Mouse (Mus musculus) heart, adult 2 months (tissue): ENCODE measurements at regions not wholly inside any gene's neighbourhood (a gene's known extent, or its start where the extent isn't known, plus 50 kb on each side); places are given as distances from the start of the nearest gene placed in this dataset.

Source experiments
- DNase-seq, 2 experiments: peaks; one replicate each; pipeline ENCODE4 v3.0.0; 2021
- H3K27ac ChIP-seq: fragments of 200-600 bp; 2 replicates; pipeline ENCODE4 v1.8.1; 2022
- H3K27me3 ChIP-seq: fragments of 200-500 bp; 2 replicates; pipeline ENCODE4 v1.6.1; 2012; ENCODE audit warnings: mild to moderate bottlenecking, low read length, inconsistent platforms, mixed read lengths; ENCODE audit not compliant: control insufficient read depth, insufficient read depth
- H3K36me3 ChIP-seq: fragments of 200-500 bp; 2 replicates; pipeline ENCODE4 v1.6.1; 2012; ENCODE audit warnings: low read length, inconsistent platforms; ENCODE audit not compliant: control insufficient read depth, insufficient read depth
- H3K4me1 ChIP-seq: fragments of 200-500 bp; 2 replicates; pipeline ENCODE4 v1.6.1; 2011; ENCODE audit warnings: low read length; ENCODE audit not compliant: control insufficient read depth, insufficient read depth
- H3K4me3 ChIP-seq: fragments of 200-600 bp; 2 replicates; pipeline ENCODE4 v1.8.1; 2022
- H3K79me2 ChIP-seq: fragments of 200-500 bp; replicated peaks from 2 replicates; pipeline ENCODE4 v1.6.1; 2012; ENCODE audit warnings: mild to moderate bottlenecking, inconsistent platforms, low read length, moderate library complexity, mixed read lengths; ENCODE audit not compliant: control insufficient read depth, insufficient read depth
- H3K9ac ChIP-seq: fragments of 200-500 bp; 2 replicates; pipeline ENCODE4 v1.6.1; 2012; ENCODE audit warnings: low read depth, mild to moderate bottlenecking, control low read depth, inconsistent platforms, low read length, mixed read lengths
- CTCF ChIP-seq: fragments of 200-600 bp; IDR thresholded peaks from 2 replicates; pipeline ENCODE4 v1.8.1; 2022; ENCODE audit warnings: antibody characterized with exemption, mild to moderate bottlenecking, moderate library complexity
- EP300 ChIP-seq: fragments of 200-500 bp; IDR thresholded peaks from 2 replicates; pipeline ENCODE4 v1.6.1; 2011; ENCODE audit warnings: low read depth, low read length, control low read depth; ENCODE audit not compliant: insufficient read depth
- POLR2A ChIP-seq: fragments of 200-500 bp; IDR thresholded peaks from 2 replicates; pipeline ENCODE4 v1.6.1; 2011; ENCODE audit warnings: mild to moderate bottlenecking, low read depth, low read length, control low read depth; ENCODE audit not compliant: insufficient read depth
- WGBS: fragments of 180-500 bp; shearing (Covaris S2); methylation state at CpG from one replicate; pipeline ENCODE4 v1.1.7; 2018; 5-methylcytosine and 5-hydroxymethylcytosine counted together
- intact Hi-C: fragments of 180-260 bp; cut with DNase I; formaldehyde crosslinking; loops from one replicate; pipeline ENCODE4 v1.15.1; 2025

DNA sequence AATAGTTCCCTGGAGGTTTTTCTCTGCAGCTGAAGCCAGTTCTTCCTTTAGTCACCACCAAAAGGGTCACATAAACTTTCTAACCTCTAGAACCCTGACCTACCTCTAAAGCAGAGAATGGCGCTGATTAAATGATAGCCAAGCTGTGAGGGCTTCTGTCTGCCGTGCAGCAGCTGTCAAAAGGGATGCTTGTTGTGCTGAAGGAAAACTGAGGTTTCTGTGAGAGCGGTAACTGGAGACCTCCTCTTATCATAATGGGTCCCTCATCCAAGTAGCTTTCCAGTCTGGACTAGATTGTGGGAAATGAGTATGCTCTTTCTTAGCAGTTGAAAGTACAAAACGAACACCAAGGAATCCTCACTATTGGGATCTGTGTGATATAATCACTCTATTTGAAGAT is 98.8 kb upstream of the Mtap start:
- no peaks in the 10 kb centered on the region; the same call in 1 of the 2 replicates for H3K4me1 ChIP-seq
- H3K27ac ChIP-seq, result no peak overlapping the region
- H3K27me3 ChIP-seq, result no peaks in the 10 kb centered on the region
- no peaks in the 10 kb centered on the region for H3K36me3 ChIP-seq
- no peak overlapping the region for H3K9ac ChIP-seq
- no peak overlapping the region for H3K4me3 ChIP-seq
- TF ChIP-seq CTCF (no peak), POLR2A (no peak), EP300 (no peak)
- H3K79me2 ChIP-seq, result no peaks in the 10 kb centered on the region
- no peak for DNase-seq
- 59% methylated on average over 4 of the region's 4 CpGs for WGBS
- intact Hi-C loops, result no loop called here

DNA sequence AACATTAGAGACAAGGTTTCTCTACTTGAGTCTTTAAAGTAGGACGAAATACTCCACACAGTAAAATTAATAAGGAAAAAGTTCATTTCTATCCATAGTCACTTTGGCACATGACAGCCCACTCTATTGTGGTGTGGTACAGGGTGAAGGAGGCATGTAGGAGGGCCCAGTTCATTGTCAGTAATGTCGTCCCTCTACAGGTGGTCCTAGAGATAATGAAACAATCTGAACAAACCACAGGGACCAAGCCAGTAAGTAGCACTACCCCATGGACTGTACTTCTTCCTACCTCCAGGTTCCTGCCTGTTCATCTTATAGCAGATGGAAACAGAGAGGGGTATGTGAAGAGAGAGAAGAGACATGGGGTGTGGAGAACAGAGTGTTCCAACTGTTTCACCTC is 102.1 kb upstream of the Mtap start:
- 62% methylated on average over 2 of the region's 2 CpGs for WGBS
- H3K9ac ChIP-seq, result no peak overlapping the region
- no peaks in the 10 kb centered on the region for H3K36me3 ChIP-seq
- H3K79me2 ChIP-seq, result no peaks in the 10 kb centered on the region
- intact Hi-C loops, result no loop called here
- H3K4me3 ChIP-seq, result no peak overlapping the region
- H3K4me1 ChIP-seq, result no peaks in the 10 kb centered on the region; the same call in 1 of the 2 replicates
- no peaks in the 10 kb centered on the region for H3K27me3 ChIP-seq
- DNase-seq, result no peak
- TF ChIP-seq CTCF (no peak), POLR2A (no peak), EP300 (no peak)
- H3K27ac ChIP-seq, result peak overlapping the region; percentile 56

DNA sequence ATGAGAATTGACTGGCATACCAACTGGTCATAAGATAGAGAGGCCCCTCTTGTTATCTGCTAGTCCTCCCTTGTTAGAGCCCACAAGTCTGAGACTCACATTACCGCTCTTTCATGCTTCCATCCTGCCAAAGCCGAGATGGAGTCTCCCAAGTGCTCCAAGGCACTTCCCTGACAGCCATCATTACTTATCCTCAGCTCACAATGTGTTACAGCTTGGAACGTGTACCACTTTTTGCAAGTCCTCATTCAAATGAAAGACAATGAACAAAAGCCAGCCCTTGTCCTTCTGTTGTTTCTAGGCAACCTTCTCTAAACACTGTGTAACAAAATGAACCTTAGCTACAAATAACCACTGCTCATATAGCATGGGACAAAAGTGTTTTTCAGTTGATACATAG is 102.6 kb upstream of the Mtap start:
- H3K27me3 ChIP-seq, result no peaks in the 10 kb centered on the region
- H3K36me3 ChIP-seq, result no peaks in the 10 kb centered on the region
- H3K27ac ChIP-seq, result peak overlapping the region; percentile 56
- DNase-seq, result no peak
- no peaks in the 10 kb centered on the region; the same call in 1 of the 2 replicates for H3K4me1 ChIP-seq
- intact Hi-C loops, result no loop called here
- no peak for TF ChIP-seq CTCF
- no peak for TF ChIP-seq POLR2A
- no peak for TF ChIP-seq EP300
- no peaks in the 10 kb centered on the region for H3K79me2 ChIP-seq
- H3K4me3 ChIP-seq, result no peak overlapping the region
- H3K9ac ChIP-seq, result no peak overlapping the region
- WGBS, result 46% methylated on average over 3 of the region's 3 CpGs

DNA sequence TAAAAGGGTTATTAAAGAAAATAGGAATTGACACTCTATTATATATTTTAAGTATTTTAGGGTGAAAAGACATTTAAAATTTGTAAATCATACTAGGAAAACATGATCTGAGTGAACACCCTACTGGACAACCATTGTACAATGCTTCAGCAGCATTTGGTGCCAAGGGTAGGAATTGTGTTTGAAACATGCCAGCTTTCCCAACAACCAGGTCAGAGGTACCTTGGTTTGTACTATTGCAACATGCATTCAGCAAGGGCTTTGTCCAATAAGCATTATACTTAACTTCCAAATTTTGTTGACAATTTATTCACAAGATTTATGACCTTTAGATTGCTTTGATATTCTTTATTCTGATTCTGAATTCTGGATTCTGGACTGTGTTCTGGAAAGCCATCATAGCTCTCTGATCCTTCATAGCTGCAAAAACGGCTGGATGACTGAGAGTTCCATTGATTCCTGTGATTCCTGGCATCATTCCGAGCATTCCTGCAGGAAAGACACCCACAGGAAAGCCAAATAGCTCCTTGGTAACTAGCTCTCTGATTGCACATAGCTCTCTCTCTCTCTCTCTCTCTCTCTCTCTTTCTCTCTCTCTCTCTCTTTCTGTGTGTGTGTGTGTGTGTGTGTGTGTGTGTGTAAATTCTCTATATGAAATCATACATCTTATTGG is 124.1 kb upstream of the Mtap start:
- DNase-seq, result no peak
- Histone ChIP-seq H3K27me3 (no peaks in the 10 kb centered on the region), H3K4me3 (no peak overlapping the region), H3K9ac (no peak overlapping the region), H3K36me3 (no peaks in the 10 kb centered on the region), H3K79me2 (no peaks in the 10 kb centered on the region), H3K27ac (no peak overlapping the region), H3K4me1 (no peaks in the 10 kb centered on the region)
- WGBS, result 13% methylated on average over 2 of the region's 2 CpGs
- intact Hi-C loops, result no loop called here
- TF ChIP-seq EP300 (no peak), POLR2A (no peak), CTCF (no peak)

DNA sequence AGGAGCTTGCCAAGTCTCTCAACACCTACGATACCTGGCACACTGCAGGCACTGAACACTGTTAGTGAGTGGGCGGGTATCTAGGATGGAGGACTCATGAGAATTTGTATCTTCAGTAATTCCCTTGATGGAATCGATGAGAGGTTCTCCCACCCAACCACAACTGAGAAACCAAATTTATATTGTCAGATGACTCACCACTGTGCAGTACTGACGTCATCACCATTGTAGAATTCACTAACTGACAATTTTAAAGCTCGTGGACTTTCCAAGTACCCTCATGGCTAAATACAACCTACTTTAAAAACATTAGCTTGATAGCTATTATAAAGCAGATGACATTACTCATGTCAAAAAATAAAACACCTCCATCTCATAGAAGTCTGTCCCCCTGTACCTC is 128.4 kb upstream of the Mtap start:
- no peak overlapping the region for H3K27ac ChIP-seq
- no peak overlapping the region for H3K9ac ChIP-seq
- H3K4me3 ChIP-seq, result no peak overlapping the region
- TF ChIP-seq POLR2A, result no peak
- no peak for TF ChIP-seq EP300
- no peak for TF ChIP-seq CTCF
- intact Hi-C loops, result no loop called here
- no peak for DNase-seq
- H3K4me1 ChIP-seq, result no peaks in the 10 kb centered on the region
- WGBS, result 73% methylated on average over 5 of the region's 5 CpGs
- H3K36me3 ChIP-seq, result no peaks in the 10 kb centered on the region
- no peaks in the 10 kb centered on the region for H3K27me3 ChIP-seq
- no peaks in the 10 kb centered on the region for H3K79me2 ChIP-seq

DNA sequence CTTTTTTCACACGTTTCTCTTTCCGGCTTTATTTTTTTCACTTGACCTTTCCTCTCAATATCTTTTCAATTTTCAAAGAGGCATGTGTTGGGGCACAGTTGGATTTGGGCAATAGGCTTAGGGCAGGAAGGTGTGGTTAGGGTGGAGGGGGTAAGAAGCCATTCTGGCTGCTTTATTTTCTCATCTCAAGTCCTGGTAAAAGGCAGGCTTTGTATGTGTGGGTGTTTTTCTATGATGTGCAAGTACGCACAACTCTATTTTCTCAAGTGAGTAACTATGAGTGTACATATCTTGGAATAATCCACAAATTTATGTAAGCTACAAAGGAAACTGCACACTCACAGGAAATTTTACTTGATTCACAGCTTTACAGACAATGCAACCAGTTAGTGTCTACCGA is 121.5 kb upstream of the Ifne start:
- Histone ChIP-seq H3K27me3 (no peaks in the 10 kb centered on the region), H3K9ac (no peak overlapping the region), H3K79me2 (no peaks in the 10 kb centered on the region), H3K4me3 (no peak overlapping the region), H3K36me3 (no peaks in the 10 kb centered on the region), H3K27ac (no peak overlapping the region), H3K4me1 (no peaks in the 10 kb centered on the region)
- no peak for DNase-seq
- 63% methylated on average over 4 of the region's 4 CpGs for WGBS
- TF ChIP-seq CTCF (no peak), POLR2A (no peak), EP300 (no peak)
- intact Hi-C loops, result no loop called here
